Mouse (Mus musculus) MEL (cell line): ENCODE measurements at regions not wholly inside any gene's neighbourhood (a gene's known extent, or its start where the extent isn't known, plus 50 kb on each side); places are given as distances from the start of the nearest gene placed in this dataset.

Source experiments
- DNase-seq: peaks from one replicate; pipeline ENCODE4 v3.0.0; 2011; ENCODE audit warnings: low read depth, low spot score
- H3K27ac ChIP-seq: 2 replicates; pipeline ENCODE4 v1.5.1; 2012; ENCODE audit warnings: low read depth, mild to moderate bottlenecking, control low read depth, low read length, moderate library complexity; ENCODE audit not compliant: control insufficient read depth
- H3K27me3 ChIP-seq, 2 experiments: fragments of 150-350 bp in 1 of 2; sonication (generic) in 1 of 2; 2 replicates each; pipeline ENCODE4 v1.6.1; 2012; ENCODE audit warnings: low read length in 2 of 2, mild to moderate bottlenecking in 2 of 2, improper control_type of control experiment in 1 of 2, moderate library complexity in 1 of 2; ENCODE audit not compliant: insufficient read depth in 2 of 2, control insufficient read depth in 1 of 2
- H3K36me3 ChIP-seq, 2 experiments: 2 replicates each; pipeline ENCODE4 v1.6.1; 2012 to 2014; ENCODE audit warnings: low read length in 2 of 2, improper control_type of control experiment in 1 of 2, inconsistent platforms in 1 of 2, mild to moderate bottlenecking in 1 of 2; ENCODE audit not compliant: insufficient read depth in 2 of 2, control insufficient read depth in 1 of 2
- H3K4me1 ChIP-seq, 2 experiments: fragments of 150-350 bp in 1 of 2; sonication (generic) in 1 of 2; 2 replicates each; pipeline ENCODE4 v1.6.1; 2012; ENCODE audit warnings: low read length in 2 of 2, improper control_type of control experiment in 1 of 2, mild to moderate bottlenecking in 1 of 2; ENCODE audit not compliant: insufficient read depth in 2 of 2, control insufficient read depth in 1 of 2
- H3K4me3 ChIP-seq, 2 experiments: fragments of 150-350 bp in 1 of 2; sonication (generic) in 1 of 2; 2 replicates each; pipeline ENCODE4 v1.5.1; 2012; ENCODE audit warnings: low read depth in 2 of 2, low read length in 2 of 2, mild to moderate bottlenecking in 2 of 2, moderate library complexity in 2 of 2, control low read depth in 1 of 2, improper control_type of control experiment in 1 of 2; ENCODE audit not compliant: control insufficient read depth in 1 of 2, insufficient read depth in 1 of 2
- H3K79me2 ChIP-seq: 2 replicates; pipeline ENCODE4 v1.6.1; 2012; ENCODE audit warnings: mild to moderate bottlenecking, low read length, moderate library complexity; ENCODE audit not compliant: control insufficient read depth, poor library complexity, insufficient read depth
- H3K9ac ChIP-seq: 2 replicates; pipeline ENCODE4 v1.6.1; 2012; ENCODE audit warnings: low read depth, mild to moderate bottlenecking, control low read depth, low read length, moderate library complexity; ENCODE audit not compliant: control insufficient read depth, poor library complexity, severe bottlenecking
- H3K9me3 ChIP-seq: fragments of 150-350 bp; sonication (generic); replicated peaks from 2 replicates; pipeline ENCODE4 v1.6.1; 2012; ENCODE audit warnings: mild to moderate bottlenecking, low read length, improper control_type of control experiment, moderate library complexity; ENCODE audit not compliant: insufficient read depth
- BHLHE40 ChIP-seq: IDR thresholded peaks from 2 replicates; pipeline ENCODE4 v1.6.1; 2012; ENCODE audit warnings: low read depth, mild to moderate bottlenecking, inconsistent platforms, low read length, improper control_type of control experiment, borderline replicate concordance
- E2F4 ChIP-seq: IDR thresholded peaks from 2 replicates; pipeline ENCODE4 v1.6.1; 2011; ENCODE audit warnings: low read depth, low read length, improper control_type of control experiment, borderline replicate concordance
- EP300 ChIP-seq, 2 experiments: IDR thresholded peaks; 2 replicates each; pipeline ENCODE4 v1.6.1; 2011; ENCODE audit warnings: improper control_type of control experiment in 2 of 2, low read length in 2 of 2, low read depth in 1 of 2, mild to moderate bottlenecking in 1 of 2
- GABPA ChIP-seq: IDR thresholded peaks from 2 replicates; pipeline ENCODE4 v1.6.1; 2012; ENCODE audit warnings: low read depth, mild to moderate bottlenecking, inconsistent platforms, low read length, improper control_type of control experiment, moderate library complexity
- HCFC1 ChIP-seq: IDR thresholded peaks from 2 replicates; pipeline ENCODE4 v1.6.1; 2012; ENCODE audit warnings: low read depth, mild to moderate bottlenecking, inconsistent platforms, low read length, improper control_type of control experiment, moderate library complexity
- JUND ChIP-seq: IDR thresholded peaks from 2 replicates; pipeline ENCODE4 v1.6.1; 2011; ENCODE audit warnings: low read depth, mild to moderate bottlenecking, improper control_type of control experiment, low read length
- MAFK ChIP-seq: IDR thresholded peaks from 2 replicates; pipeline ENCODE4 v1.6.1; 2011; ENCODE audit warnings: low read depth, mild to moderate bottlenecking, low read length, improper control_type of control experiment, borderline replicate concordance
- MXI1 ChIP-seq: IDR thresholded peaks from 2 replicates; pipeline ENCODE4 v1.6.1; 2011; ENCODE audit warnings: mild to moderate bottlenecking, low read depth, low read length, improper control_type of control experiment
- MYB ChIP-seq: IDR thresholded peaks from 2 replicates; pipeline ENCODE4 v1.6.1; 2011; ENCODE audit warnings: mild to moderate bottlenecking, low read depth, low read length, improper control_type of control experiment
- NELFE ChIP-seq: IDR thresholded peaks from 2 replicates; pipeline ENCODE4 v1.6.1; 2011; ENCODE audit warnings: low read depth, low read length, improper control_type of control experiment
- NRF1 ChIP-seq: IDR thresholded peaks from 2 replicates; pipeline ENCODE4 v1.6.1; 2014; ENCODE audit warnings: low read depth, mild to moderate bottlenecking, inconsistent platforms, low read length, improper control_type of control experiment, moderate library complexity; ENCODE audit not compliant: poor library complexity, insufficient read depth, severe bottlenecking
- POLR2AphosphoS5 ChIP-seq: IDR thresholded peaks from 2 replicates; pipeline ENCODE4 v1.6.1; 2012; ENCODE audit warnings: low read depth, borderline replicate concordance, mild to moderate bottlenecking, inconsistent platforms, low read length, moderate library complexity, mixed read lengths
- RCOR1 ChIP-seq: IDR thresholded peaks from 2 replicates; pipeline ENCODE4 v1.6.1; 2012; ENCODE audit warnings: low read depth, mild to moderate bottlenecking, inconsistent platforms, low read length, improper control_type of control experiment
- TCF12 ChIP-seq: IDR thresholded peaks from 2 replicates; pipeline ENCODE4 v1.6.1; 2014; ENCODE audit warnings: low read depth, mild to moderate bottlenecking, inconsistent platforms, low read length, improper control_type of control experiment, moderate library complexity
- USF2 ChIP-seq, 2 experiments: IDR thresholded peaks; 2 replicates each; pipeline ENCODE4 v1.6.1; 2011 to 2012; ENCODE audit warnings: improper control_type of control experiment in 2 of 2, low read length in 2 of 2, borderline replicate concordance in 1 of 2, inconsistent platforms in 1 of 2, low read depth in 1 of 2, mild to moderate bottlenecking in 1 of 2; ENCODE audit not compliant: insufficient read depth in 1 of 2
- ZNF384 ChIP-seq: IDR thresholded peaks from 2 replicates; pipeline ENCODE4 v1.6.1; 2012; ENCODE audit warnings: low read depth, mild to moderate bottlenecking, inconsistent platforms, low read length, improper control_type of control experiment

GRCm38 (mm10) chr10:46071220-46071619 is 493.6 kb downstream of the Hace1 start:
- no peaks in the 10 kb centered on the region for H3K79me2 ChIP-seq
- no peak for DNase-seq
- H3K9me3 ChIP-seq: no peaks in the 10 kb centered on the region
- H3K9ac ChIP-seq: no peak overlapping the region
- no peak overlapping the region for H3K4me3 ChIP-seq
- TF ChIP-seq HCFC1 (no peak), E2F4 (no peak), MXI1 (no peak), NELFE (no peak), USF2 (IDR thresholded peaks at IDR 0.05; ENCODE audit: borderline replicate concordance in 1 of 2, insufficient read depth in 1 of 2, low read depth in 1 of 2, low read length in 2 of 2) (no peak), NRF1 (no peak), POLR2AphosphoS5 (no peak), EP300 (IDR thresholded peaks at IDR 0.05; ENCODE audit: low read depth in 1 of 2, low read length in 2 of 2) (no peak), RCOR1 (no peak), GABPA (no peak), MAFK (no peak), TCF12 (no peak), BHLHE40 (no peak), JUND (no peak)
- no peaks in the 10 kb centered on the region for H3K4me1 ChIP-seq
- H3K36me3 ChIP-seq: no peaks in the 10 kb centered on the region
- no peaks in the 10 kb centered on the region for H3K27me3 ChIP-seq
- H3K27ac ChIP-seq: no peak overlapping the region

GRCm38 (mm10) chr10:46071810-46072549 is 494.4 kb downstream of the Hace1 start:
- H3K9ac ChIP-seq: no peak overlapping the region
- H3K79me2 ChIP-seq: no peaks in the 10 kb centered on the region
- no peak overlapping the region for H3K4me3 ChIP-seq
- no peak for TF ChIP-seq MYB
- no peak for TF ChIP-seq ZNF384
- no peak for TF ChIP-seq RCOR1
- TF ChIP-seq, all 39 proteins: peak for 0
- H3K27ac ChIP-seq: no peak overlapping the region
- H3K4me1 ChIP-seq: no peaks in the 10 kb centered on the region
- H3K36me3 ChIP-seq: no peaks in the 10 kb centered on the region
- DNase-seq: no peak
- no peaks in the 10 kb centered on the region for H3K27me3 ChIP-seq
- H3K9me3 ChIP-seq: no peaks in the 10 kb centered on the region
